Comparison of ENCODE assay signal across 15 mouse cellular contexts in genomic region chr5:139545221-139545620, GRCm38 (mm10). TPM values are rescaled to one million over a fixed set of nuclear protein-coding genes. Genes with fewer than 3 reads are reported as not detected.
A peak's percentile ranks its signal among the peaks of the same experiment; 100 is the strongest.
DNase-seq lines count a peak whose midpoint lies in the region; ATAC-seq lines count a peak whose summit lies in the region.
"Had no signal": no experiment of that assay in that cellular context is flagged by ENCODE, and none has a peak within 500 bp of the region (broad histone marks: within the 10 kb centered on the region; RNA-seq: fewer than 3 reads in every experiment).

No protein-coding gene starts in this region.

- H3K9me3 ChIP-seq in neural tube, embryonic 11.5 days (ENCODE audit: control insufficient read depth, low read length): no peaks in the 10 kb centered on the region
- H3K9me3 ChIP-seq in midbrain, embryonic 12.5 days: no peaks in the 10 kb centered on the region
- no peaks in the 10 kb centered on the region for H3K9me3 ChIP-seq in neural tube, embryonic 15.5 days (replicated peaks)
- H3K9me3 ChIP-seq: heart, embryonic 13.5 days had no signal

- H3K4me2 ChIP-seq in neural tube, embryonic 11.5 days (ENCODE audit: low read depth): peak overlapping the region; percentile 33
- peak overlapping the region; percentile 52 for H3K4me2 ChIP-seq in midbrain, embryonic 12.5 days (replicated peaks)
- peak overlapping the region; percentile 59 for H3K4me2 ChIP-seq in neural tube, embryonic 15.5 days
- H3K4me2 ChIP-seq: heart, embryonic 13.5 days had no signal

- H3K27me3 ChIP-seq in neural tube, embryonic 11.5 days (ENCODE audit: control insufficient read depth, insufficient read depth, low read length): peaks cover 93% of the 10 kb centered on the region
- H3K27me3 ChIP-seq in midbrain, embryonic 12.5 days: peaks cover 98% of the 10 kb centered on the region
- peaks cover 57% of the 10 kb centered on the region for H3K27me3 ChIP-seq in neural tube, embryonic 15.5 days (replicated peaks)

- peak; percentile 48 to 65 for DNase-seq in cerebellum, postnatal 10 days
- no peak for DNase-seq in cerebellum, adult 9-10 months
- no peak for DNase-seq in neural tube, embryonic 11.5 days (ENCODE audit: low spot score)
- DNase-seq in neural tube, embryonic 10.5 days (ENCODE audit: extremely low spot score, low spot score): no peak
- no peak for DNase-seq in frontal cortex, postnatal 10 days (ENCODE audit: low spot score in 2 of 2)
- DNase-seq in frontal cortex, postnatal 14 days (ENCODE audit: low spot score in 2 of 2): no peak
- DNase-seq: adrenal gland, postnatal 25 days; kidney, postnatal 36 days; lung, adult 2 months; thymus, adult 18-20 months had no signal

- H3K4me1 ChIP-seq in neural tube, embryonic 11.5 days (ENCODE audit: control insufficient read depth, insufficient read depth, low read length): 0 out of 2 replicates have a peak, but pooled peaks cover 2% of the 10 kb centered on the region
- H3K4me1 ChIP-seq in midbrain, embryonic 12.5 days: peaks cover 54% of the 10 kb centered on the region
- peaks cover 48% of the 10 kb centered on the region for H3K4me1 ChIP-seq in neural tube, embryonic 15.5 days

- ATAC-seq in neural tube, embryonic 11.5 days (ENCODE audit: insufficient read depth, low FRiP score, low TSS enrichment): no peak
- ATAC-seq in midbrain, embryonic 12.5 days (ENCODE audit: low FRiP score, low read depth): no peak
- no peak for ATAC-seq in neural tube, embryonic 15.5 days (ENCODE audit: low FRiP score)

- H3K9ac ChIP-seq in neural tube, embryonic 11.5 days (ENCODE audit: low read length): peak overlapping the region; percentile 75
- peak overlapping the region; percentile 78 for H3K9ac ChIP-seq in midbrain, embryonic 12.5 days (replicated peaks)
- H3K9ac ChIP-seq in neural tube, embryonic 15.5 days (replicated peaks): peak overlapping the region; percentile 60; the same call in 1 of the 2 replicates
- H3K9ac ChIP-seq: heart, embryonic 13.5 days had no signal

- under 1% methylated on average over 7 of the region's 7 CpGs for WGBS in neural tube, embryonic 11.5 days
- WGBS in midbrain, embryonic 12.5 days: 1% methylated on average over 7 of the region's 7 CpGs
- 4% methylated on average over 7 of the region's 7 CpGs for WGBS in neural tube, embryonic 15.5 days

- H3K4me3 ChIP-seq in neural tube, embryonic 11.5 days (ENCODE audit: low read depth, low read length): peak overlapping the region; percentile 53
- H3K4me3 ChIP-seq in midbrain, embryonic 12.5 days: peak overlapping the region; percentile 56
- H3K4me3 ChIP-seq in neural tube, embryonic 15.5 days (replicated peaks): peak overlapping the region; percentile 46
- H3K4me3 ChIP-seq: heart, embryonic 13.5 days had no signal

- H3K36me3 ChIP-seq in neural tube, embryonic 11.5 days (ENCODE audit: control insufficient read depth, insufficient read depth, low read length): no peaks in the 10 kb centered on the region
- no peaks in the 10 kb centered on the region for H3K36me3 ChIP-seq in midbrain, embryonic 12.5 days
- no peaks in the 10 kb centered on the region for H3K36me3 ChIP-seq in neural tube, embryonic 15.5 days
- H3K36me3 ChIP-seq: heart, embryonic 13.5 days had no signal

- no peak overlapping the region for H3K27ac ChIP-seq in neural tube, embryonic 11.5 days (ENCODE audit: low read depth, low read length)
- peak overlapping the region; percentile 90 for H3K27ac ChIP-seq in midbrain, embryonic 12.5 days (replicated peaks)
- H3K27ac ChIP-seq in neural tube, embryonic 15.5 days (replicated peaks): no peak overlapping the region
- H3K27ac ChIP-seq: heart, embryonic 13.5 days had no signal

RNA-seq across cellular contexts. Expression of gene Uncx, which starts 1.9 kb away (rescaled TPM):
- polyA plus RNA-seq in neural tube, embryonic 11.5 days (2014; fragmentation: Nextera tagmentation; extraction: Ambion mirVana): 44.9 and 45.2 TPM in 2 replicates
- polyA plus RNA-seq in midbrain, embryonic 12.5 days (2016; fragmentation: Nextera tagmentation; extraction: Ambion mirVana): 84.9 and 90.8 TPM in 2 replicates
- 23.7 and 35.3 TPM in 2 replicates for polyA plus RNA-seq in neural tube, embryonic 15.5 days (2015; fragmentation: Nextera tagmentation; extraction: Ambion mirVana)
- polyA plus RNA-seq: gonadal fat pad, adult 2 months; heart, embryonic 13.5 days; liver, adult 2 months; lung, adult 2 months had no signal

Comparison
In these comparisons a context has a peak if more than half of its experiments do, and no peak if none do; other contexts are left out.
1. DNase-seq: peak in cerebellum, postnatal 10 days (2 of 2); none in cerebellum, adult 9-10 months (single experiment), neural tube, embryonic 11.5 days (single experiment), neural tube, embryonic 10.5 days (single experiment), frontal cortex, postnatal 10 days (0 of 2) and frontal cortex, postnatal 14 days (0 of 2).
2. Peak in every context shown above with its lines, with median percentiles within 50 percentile points of each other: H3K4me2 ChIP-seq, H3K4me3 ChIP-seq and H3K9ac ChIP-seq.